Mouse (Mus musculus) ES-Bruce4 (cell line): Measurements from ENCODE around the gene Cplx3. TPM values are rescaled to one million over a fixed set of nuclear protein-coding genes. Genes with fewer than 3 reads are reported as not detected.
A peak's percentile ranks its signal among the peaks of the same experiment; 100 is the strongest.

ENCODE experiments used
- H3K27ac ChIP-seq: 2 replicates; pipeline ENCODE4 v1.5.1; 2012; ENCODE audit warnings: low read length, inconsistent platforms; ENCODE audit not compliant: insufficient read depth
- H3K27me3 ChIP-seq: 2 replicates; pipeline ENCODE4 v1.6.1; 2012; ENCODE audit warnings: mild to moderate bottlenecking, low read length, inconsistent platforms; ENCODE audit not compliant: control insufficient read depth, poor library complexity, insufficient read depth, severe bottlenecking
- H3K36me3 ChIP-seq: 2 replicates; pipeline ENCODE4 v1.6.1; 2012; ENCODE audit warnings: inconsistent platforms, mild to moderate bottlenecking, low read length, moderate library complexity; ENCODE audit not compliant: control insufficient read depth, poor library complexity, insufficient read depth, severe bottlenecking
- H3K4me1 ChIP-seq: one replicate; pipeline ENCODE4 v1.8.1; 2011; ENCODE audit warnings: low read length; ENCODE audit not compliant: control insufficient read depth, insufficient read depth
- H3K4me3 ChIP-seq: 2 replicates; pipeline ENCODE4 v1.5.1; 2011; ENCODE audit warnings: low read depth, mild to moderate bottlenecking, low read length
- H3K9ac ChIP-seq: 2 replicates; pipeline ENCODE4 v1.6.1; 2012; ENCODE audit warnings: low read depth, mild to moderate bottlenecking, inconsistent platforms; ENCODE audit not compliant: poor library complexity, severe bottlenecking
- H3K9me3 ChIP-seq: replicated peaks from 2 replicates; pipeline ENCODE4 v1.6.1; 2012; ENCODE audit warnings: mild to moderate bottlenecking, low read length, inconsistent platforms; ENCODE audit not compliant: control insufficient read depth, poor library complexity, insufficient read depth, severe bottlenecking
- CTCF ChIP-seq: IDR thresholded peaks from one replicate; pipeline ENCODE4 v1.8.1; 2011; ENCODE audit warnings: low read depth, low read length
- EP300 ChIP-seq: IDR thresholded peaks from 2 replicates; pipeline ENCODE4 v1.6.1; 2011; ENCODE audit warnings: low read depth, low read length; ENCODE audit not compliant: insufficient read depth
- POLR2A ChIP-seq: IDR thresholded peaks from one replicate; pipeline ENCODE4 v1.8.1; 2011; ENCODE audit warnings: low read length; ENCODE audit not compliant: insufficient read depth
- polyA plus RNA-seq: library from polyadenylated mRNA; stranded (reverse); fragments of >200 nt; gene quantifications from 2 replicates; pipeline ENCODE4 v1.2.4, GENCODE M21; 2011; ENCODE audit warnings: low read depth; ENCODE audit not compliant: missing spikeins, insufficient read depth, insufficient read length

The Cplx3 gene
- polyA plus RNA-seq, 1 experiment = not detected

- Histone ChIP-seq H3K4me3 (peak overlapping the region; percentile 38), H3K27me3 (no peaks in the 10 kb centered on the region), H3K9me3 (no peaks in the 10 kb centered on the region), H3K27ac (no peak overlapping the region), H3K36me3 (no peaks in the 10 kb centered on the region), H3K4me1 (no peaks in the 10 kb centered on the region), H3K9ac (peak overlapping the region; percentile 46)
- TF ChIP-seq EP300 (no peak), CTCF (no peak), POLR2A (no peak)
These were observed 44.4 kb downstream of the Cplx3 start for GRCm38 (mm10) chr9:57561711-57562099.

- H3K27ac ChIP-seq = no peak within 1 kb of the TSS
- TF ChIP-seq POLR2A (peak; percentile 64), CTCF (no peak), EP300 (0 out of 2 replicates have a peak, but pooled peaks have one; percentile 43)
- H3K4me1 ChIP-seq = no peaks in the 10 kb centered on the region
- no peaks in the 10 kb centered on the region for H3K9me3 ChIP-seq
- H3K36me3 ChIP-seq = no peaks in the 10 kb centered on the region
- H3K9ac ChIP-seq = peak within 1 kb of the TSS; percentile 46
- H3K4me3 ChIP-seq = peak within 1 kb of the TSS; percentile 86
- H3K27me3 ChIP-seq = no peaks in the 10 kb centered on the region
These were observed 45.0 kb downstream of the Cplx3 start, which contains the start of gene Scamp2 for GRCm38 (mm10) chr9:57560861-57561710. Gene Scamp2, plus strand, starts transcription at chr9:57560943.

GRCm38 (mm10) chr9:57560263-57560662 is 45.8 kb downstream of the Cplx3 start:
- Histone ChIP-seq H3K4me3 (peak overlapping the region; percentile 86), H3K27ac (no peak overlapping the region), H3K9me3 (no peaks in the 10 kb centered on the region), H3K9ac (no peak overlapping the region), H3K4me1 (no peaks in the 10 kb centered on the region), H3K36me3 (no peaks in the 10 kb centered on the region), H3K27me3 (no peaks in the 10 kb centered on the region)
- TF ChIP-seq CTCF (no peak), POLR2A (no peak), EP300 (no peak)

GRCm38 (mm10) chr9:57559568-57559967 is 46.5 kb downstream of the Cplx3 start:
- Histone ChIP-seq H3K36me3 (no peaks in the 10 kb centered on the region), H3K9ac (no peak overlapping the region), H3K9me3 (no peaks in the 10 kb centered on the region), H3K27ac (no peak overlapping the region), H3K4me3 (no peak overlapping the region), H3K27me3 (no peaks in the 10 kb centered on the region), H3K4me1 (no peaks in the 10 kb centered on the region)
- no peak for TF ChIP-seq POLR2A
- no peak for TF ChIP-seq CTCF
- no peak for TF ChIP-seq EP300

GRCm38 (mm10) chr9:57558625-57559024 is 47.5 kb downstream of the Cplx3 start:
- no peak overlapping the region for H3K9ac ChIP-seq
- TF ChIP-seq EP300 = no peak
- TF ChIP-seq CTCF = no peak
- no peak for TF ChIP-seq POLR2A
- H3K27ac ChIP-seq = no peak overlapping the region
- no peaks in the 10 kb centered on the region for H3K27me3 ChIP-seq
- no peaks in the 10 kb centered on the region for H3K36me3 ChIP-seq
- H3K4me3 ChIP-seq = no peak overlapping the region
- peaks cover under 1% of the 10 kb centered on the region for H3K4me1 ChIP-seq
- H3K9me3 ChIP-seq = no peaks in the 10 kb centered on the region

- H3K9ac ChIP-seq = no peak overlapping the region
- peaks cover 5% of the 10 kb centered on the region for H3K4me1 ChIP-seq
- no peak for TF ChIP-seq EP300
- TF ChIP-seq CTCF = no peak
- no peak overlapping the region for H3K4me3 ChIP-seq
- H3K27ac ChIP-seq = no peak overlapping the region
- no peaks in the 10 kb centered on the region for H3K9me3 ChIP-seq
- H3K36me3 ChIP-seq = no peaks in the 10 kb centered on the region
- no peaks in the 10 kb centered on the region for H3K27me3 ChIP-seq
These were observed 48.9 kb downstream of the Cplx3 start for GRCm38 (mm10) chr9:57557215-57557614.
